ENCODE assay signal across 8 mouse cellular contexts in the genomic region with DNA sequence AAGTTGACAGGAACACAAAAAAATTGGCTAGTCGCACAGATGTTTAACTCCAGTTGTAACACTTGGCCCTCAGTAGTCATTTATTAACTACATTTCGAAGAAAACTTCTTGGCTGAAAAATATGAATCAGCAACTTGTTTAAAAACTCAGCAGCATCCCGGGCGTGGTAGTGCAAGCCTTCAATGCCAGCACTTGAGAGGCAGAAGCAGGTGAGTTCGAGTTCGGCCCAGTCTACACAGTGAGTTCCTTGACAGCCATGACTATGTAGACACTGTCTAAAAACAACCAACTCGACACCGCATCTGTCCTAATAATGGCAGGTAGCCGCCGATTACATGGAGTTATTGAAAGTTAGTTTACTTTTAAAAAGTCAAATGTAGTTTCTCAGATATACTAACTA. TPM values are rescaled to one million over a fixed set of nuclear protein-coding genes. Genes with fewer than 3 reads are reported as not detected.
DNase-seq lines count a peak whose midpoint lies in the region; ATAC-seq and TF ChIP-seq lines count a peak whose summit lies in the region.

No protein-coding gene starts in this region.

- DNase-seq in heart, postnatal 36 days = no peak
- DNase-seq in induced T-regulatory cell, adult 2 months (ENCODE audit: low read depth) = peak; percentile 58
- peak in 2 of 3 experiments; percentile 35 to 36 for DNase-seq in liver, embryonic 14.5 days (ENCODE audit: low read depth in 3 of 3, low spot score in 3 of 3)
- DNase-seq in MN1 (ENCODE audit: low spot score) = no peak
- DNase-seq in right cerebral cortex, postnatal 4 days = no peak

- H3K9ac ChIP-seq in heart, embryonic 11.5 days (ENCODE audit: low read depth, low read length) = peak overlapping the region; percentile 83
- H3K9ac ChIP-seq in embryonic facial prominence, embryonic 12.5 days = peak overlapping the region; percentile 96
- H3K9ac ChIP-seq in liver, embryonic 14.5 days (replicated peaks) = peak overlapping the region; percentile 73
- peak overlapping the region; percentile 83 for H3K9ac ChIP-seq in neural tube, embryonic 15.5 days (replicated peaks)

- TF ChIP-seq EP300 in liver, embryonic 14.5 days (IDR thresholded peaks at IDR 0.05; ENCODE audit: low read depth) = no peak

- intact Hi-C loops in heart, postnatal 36 days (cut with DNase I) = loop anchor here (5.0 kb wide), 1 partner anchor 51 kb away; the partner anchor contains the start of gene P4htm

- no peaks in the 10 kb centered on the region; the same call in 1 of the 2 replicates for H3K36me3 ChIP-seq in heart, embryonic 11.5 days (ENCODE audit: control insufficient read depth, insufficient read depth, low read length)
- H3K36me3 ChIP-seq in embryonic facial prominence, embryonic 12.5 days = peaks cover 4% of the 10 kb centered on the region; the same call in 1 of the 2 replicates
- H3K36me3 ChIP-seq in liver, embryonic 14.5 days (replicated peaks; ENCODE audit: control insufficient read depth, insufficient read depth, low read depth) = peaks cover 6% of the 10 kb centered on the region; the same call in 1 of the 2 replicates
- peaks cover 4% of the 10 kb centered on the region for H3K36me3 ChIP-seq in neural tube, embryonic 15.5 days

- peak overlapping the region; percentile 77 for H3K4me3 ChIP-seq in heart, embryonic 11.5 days (ENCODE audit: low read depth, low read length)
- H3K4me3 ChIP-seq in embryonic facial prominence, embryonic 12.5 days = peak overlapping the region; percentile 98
- peak overlapping the region; percentile 75 to 89 for H3K4me3 ChIP-seq in liver, embryonic 14.5 days (ENCODE audit: insufficient read depth in 1 of 2, low read depth in 2 of 2, low read length in 2 of 2)
- peak overlapping the region; percentile 99 for H3K4me3 ChIP-seq in neural tube, embryonic 15.5 days (replicated peaks)

- 43% methylated on average over 10 of the region's 10 CpGs for WGBS in heart, embryonic 11.5 days (ENCODE audit: insufficient replicate concordance)
- WGBS in embryonic facial prominence, embryonic 12.5 days = 45% methylated on average over 10 of the region's 10 CpGs
- WGBS in liver, embryonic 14.5 days (ENCODE audit: insufficient replicate concordance) = 23% methylated on average over 10 of the region's 10 CpGs
- 49% methylated on average over 10 of the region's 10 CpGs for WGBS in neural tube, embryonic 15.5 days

- ATAC-seq in heart, embryonic 11.5 days (replicated peaks; ENCODE audit: insufficient number of reproducible peaks, low FRiP score, low TSS enrichment) = no peak
- ATAC-seq in embryonic facial prominence, embryonic 12.5 days (ENCODE audit: insufficient number of reproducible peaks, insufficient read depth, low FRiP score, low TSS enrichment) = no peak
- no peak for ATAC-seq in liver, embryonic 14.5 days (ENCODE audit: insufficient read depth)
- ATAC-seq in neural tube, embryonic 15.5 days (ENCODE audit: low FRiP score) = no peak

- peak overlapping the region; percentile 88 for H3K27ac ChIP-seq in heart, embryonic 11.5 days (ENCODE audit: low read depth, low read length)
- no peak overlapping the region for H3K27ac ChIP-seq in embryonic facial prominence, embryonic 12.5 days
- H3K27ac ChIP-seq in liver, embryonic 14.5 days = peak overlapping the region; percentile 54
- H3K27ac ChIP-seq in neural tube, embryonic 15.5 days (replicated peaks) = peak overlapping the region; percentile 92; the same call in 1 of the 2 replicates

- H3K4me2 ChIP-seq in heart, embryonic 11.5 days = peak overlapping the region; percentile 85
- H3K4me2 ChIP-seq in embryonic facial prominence, embryonic 12.5 days (replicated peaks) = peak overlapping the region; percentile 75
- H3K4me2 ChIP-seq in liver, embryonic 14.5 days (ENCODE audit: low read depth) = peak overlapping the region; percentile 73
- H3K4me2 ChIP-seq in neural tube, embryonic 15.5 days = peak overlapping the region; percentile 88

- H3K27me3 ChIP-seq in heart, embryonic 11.5 days (ENCODE audit: control insufficient read depth, insufficient read depth, low read length) = no peaks in the 10 kb centered on the region
- no peaks in the 10 kb centered on the region for H3K27me3 ChIP-seq in embryonic facial prominence, embryonic 12.5 days
- H3K27me3 ChIP-seq in liver, embryonic 14.5 days (ENCODE audit: control insufficient read depth, insufficient read depth, low read length) = no peaks in the 10 kb centered on the region
- H3K27me3 ChIP-seq in neural tube, embryonic 15.5 days (replicated peaks) = no peaks in the 10 kb centered on the region

- no peak for TF ChIP-seq CTCF in liver, embryonic 14.5 days (IDR thresholded peaks at IDR 0.05; ENCODE audit: low read depth)

- peaks cover 5% of the 10 kb centered on the region for H3K4me1 ChIP-seq in heart, embryonic 11.5 days (ENCODE audit: control insufficient read depth, insufficient read depth, low read length)
- H3K4me1 ChIP-seq in embryonic facial prominence, embryonic 12.5 days = peaks cover 14% of the 10 kb centered on the region
- H3K4me1 ChIP-seq in liver, embryonic 14.5 days (replicated peaks; ENCODE audit: control insufficient read depth in 2 of 2, insufficient read depth in 2 of 2, low read length in 1 of 2) = peaks cover 13 to 15% of the 10 kb centered on the region in 2 experiments
- peaks cover 26% of the 10 kb centered on the region for H3K4me1 ChIP-seq in neural tube, embryonic 15.5 days

- no peaks in the 10 kb centered on the region for H3K9me3 ChIP-seq in heart, embryonic 11.5 days (replicated peaks; ENCODE audit: control insufficient read depth, low read length)
- H3K9me3 ChIP-seq in embryonic facial prominence, embryonic 12.5 days = no peaks in the 10 kb centered on the region
- H3K9me3 ChIP-seq in liver, embryonic 14.5 days (ENCODE audit: control insufficient read depth, low read length) = no peaks in the 10 kb centered on the region
- H3K9me3 ChIP-seq in neural tube, embryonic 15.5 days (replicated peaks) = no peaks in the 10 kb centered on the region

RNA-seq across cellular contexts. Expression of gene Arih2, which starts 1.0 kb away (rescaled TPM):
- 37.6 and 44.3 TPM in 2 replicates for polyA plus RNA-seq in heart, embryonic 11.5 days (2014; fragmentation: Nextera tagmentation; extraction: Ambion mirVana)
- total RNA-seq in heart, postnatal 36 days (2021) = 10 to 100 TPM; 47.8 to 54.4 TPM
- polyA plus RNA-seq in embryonic facial prominence, embryonic 12.5 days (2016; fragmentation: Nextera tagmentation; extraction: Ambion mirVana) = 58.1 and 60.1 TPM in 2 replicates
- 15.3 and 17.7 TPM in 2 replicates for polyA plus RNA-seq in liver, embryonic 14.5 days (2012; rRNA removed)
- 18.0 and 22.0 TPM in 2 replicates for polyA plus RNA-seq in liver, embryonic 14.5 days (2014; fragmentation: Nextera tagmentation; extraction: Ambion mirVana)
- 44.4 and 47.3 TPM in 2 replicates for polyA plus RNA-seq in neural tube, embryonic 15.5 days (2015; fragmentation: Nextera tagmentation; extraction: Ambion mirVana)

RNA-seq across cellular contexts. Expression of gene Slc25a20, which starts 13.7 kb away (rescaled TPM):
- polyA plus RNA-seq in heart, embryonic 11.5 days (2014; fragmentation: Nextera tagmentation; extraction: Ambion mirVana) = 30.3 and 45.9 TPM in 2 replicates
- total RNA-seq in heart, postnatal 36 days (2021) = 100 to 1,000 TPM; 221 to 236 TPM
- 43.1 and 45.7 TPM in 2 replicates for polyA plus RNA-seq in embryonic facial prominence, embryonic 12.5 days (2016; fragmentation: Nextera tagmentation; extraction: Ambion mirVana)
- 5.8 and 8.6 TPM in 2 replicates for polyA plus RNA-seq in liver, embryonic 14.5 days (2012; rRNA removed)
- polyA plus RNA-seq in liver, embryonic 14.5 days (2014; fragmentation: Nextera tagmentation; extraction: Ambion mirVana) = 12.3 and 14.0 TPM in 2 replicates
- 41.4 and 49.4 TPM in 2 replicates for polyA plus RNA-seq in neural tube, embryonic 15.5 days (2015; fragmentation: Nextera tagmentation; extraction: Ambion mirVana)

RNA-seq across cellular contexts. Expression of gene Prkar2a, which starts 40.9 kb away (rescaled TPM):
- 29.8 and 33.7 TPM in 2 replicates for polyA plus RNA-seq in heart, embryonic 11.5 days (2014; fragmentation: Nextera tagmentation; extraction: Ambion mirVana)
- total RNA-seq in heart, postnatal 36 days (2021) = 10 to 100 TPM; 86.0 to 88.1 TPM
- polyA plus RNA-seq in embryonic facial prominence, embryonic 12.5 days (2016; fragmentation: Nextera tagmentation; extraction: Ambion mirVana) = 39.4 and 40.0 TPM in 2 replicates
- polyA plus RNA-seq in liver, embryonic 14.5 days (2012; rRNA removed) = 5.0 and 6.4 TPM in 2 replicates
- polyA plus RNA-seq in liver, embryonic 14.5 days (2014; fragmentation: Nextera tagmentation; extraction: Ambion mirVana) = 9.9 and 10.1 TPM in 2 replicates
- 50.6 and 59.5 TPM in 2 replicates for polyA plus RNA-seq in neural tube, embryonic 15.5 days (2015; fragmentation: Nextera tagmentation; extraction: Ambion mirVana)

RNA-seq across cellular contexts. Expression of gene P4htm, which starts 50.7 kb away (rescaled TPM):
- 14.7 and 15.0 TPM in 2 replicates for polyA plus RNA-seq in heart, embryonic 11.5 days (2014; fragmentation: Nextera tagmentation; extraction: Ambion mirVana)
- total RNA-seq in heart, postnatal 36 days (2021) = 10 to 100 TPM; 13.9 to 16.9 TPM
- polyA plus RNA-seq in embryonic facial prominence, embryonic 12.5 days (2016; fragmentation: Nextera tagmentation; extraction: Ambion mirVana) = 10.4 and 11.6 TPM in 2 replicates
- 0.52 and 0.54 TPM in 2 replicates for polyA plus RNA-seq in liver, embryonic 14.5 days (2012; rRNA removed)
- polyA plus RNA-seq in liver, embryonic 14.5 days (2014; fragmentation: Nextera tagmentation; extraction: Ambion mirVana) = 0.25 and 0.67 TPM in 2 replicates
- polyA plus RNA-seq in neural tube, embryonic 15.5 days (2015; fragmentation: Nextera tagmentation; extraction: Ambion mirVana) = 36.4 and 44.2 TPM in 2 replicates

Comparison
In these comparisons a context has a peak if more than half of its experiments do, and no peak if none do; other contexts are left out.
1. DNase-seq: peak in induced T-regulatory cell, adult 2 months (single experiment) and liver, embryonic 14.5 days (2 of 3); none in heart, postnatal 36 days (0 of 2), MN1 (single experiment) and right cerebral cortex, postnatal 4 days (single experiment).
2. Peak in every context shown above with its lines, with median percentiles within 50 percentile points of each other: H3K4me2 ChIP-seq, H3K4me3 ChIP-seq and H3K9ac ChIP-seq.